Mouse (Mus musculus): ENCODE measurements around the gene Cryba1. TPM values are rescaled to one million over a fixed set of nuclear protein-coding genes. Genes with fewer than 3 reads are reported as not detected.

Gene Cryba1
- not detected in 2 replicates for polyA plus RNA-seq (2012; rRNA removed)

GRCm38 (mm10) chr11:77725183-77725582, at the start of gene Cryba1:
Cryba1 (minus strand) TSS chr11:77725283.

GRCm38 (mm10) chr11:77762783-77763672, 37.9 kb upstream of the Cryba1 start, which contains the start of gene Myo18a:
Myo18a (plus strand) TSS chr11:77763246.

GRCm38 (mm10) chr11:77685383-77686265, 39.5 kb downstream of the Cryba1 start, which contains the start of gene Nufip2:
Nufip2 (plus strand) TSS chr11:77686155.

Other genes with a start within 250 kb of the Cryba1 start
- 3.4 and 3.6 TPM in 2 replicates for gene Ankrd13b, start 235.6 kb downstream of the Cryba1 start, polyA plus RNA-seq (2012; rRNA removed)
- gene Git1, start 231.7 kb downstream of the Cryba1 start, polyA plus RNA-seq (2012; rRNA removed): 6.0 and 6.9 TPM in 2 replicates
- 0.72 and 0.92 TPM in 2 replicates for gene Abhd15, start 210.2 kb downstream of the Cryba1 start, polyA plus RNA-seq (2012; rRNA removed)
- 2.6 and 2.7 TPM in 2 replicates for gene Trp53i13, start 209.3 kb downstream of the Cryba1 start, polyA plus RNA-seq (2012; rRNA removed)
- gene Gm10392, start 206.1 kb downstream of the Cryba1 start, polyA plus RNA-seq (2012; rRNA removed): not detected in 2 replicates
- 3.7 and 4.5 TPM in 2 replicates for gene Taok1, start 117.5 kb downstream of the Cryba1 start, polyA plus RNA-seq (2012; rRNA removed)
- gene Nufip2, start 39.1 kb downstream of the Cryba1 start, polyA plus RNA-seq (2012; rRNA removed): 8.2 and 10.0 TPM in 2 replicates
- 11.7 and 14.6 TPM in 2 replicates for gene Myo18a, start 38.0 kb upstream of the Cryba1 start, polyA plus RNA-seq (2012; rRNA removed)
- gene Gm10277, start 62.5 kb upstream of the Cryba1 start, polyA plus RNA-seq (2012; rRNA removed): not detected in 2 replicates
- gene Pipox, start 168.8 kb upstream of the Cryba1 start, polyA plus RNA-seq (2012; rRNA removed): 12.8 and 16.4 TPM in 2 replicates
- gene Sez6, start 205.5 kb upstream of the Cryba1 start, polyA plus RNA-seq (2012; rRNA removed): 0.05 TPM in 1 of 2 replicates, not detected in the other

All from liver, embryonic 14 days (tissue).